Mouse (Mus musculus) adrenal gland (tissue): ENCODE measurements around the gene Clrn2.

Experiments used
- intact Hi-C: fragments of 180-260 bp; cut with DNase I; formaldehyde crosslinking; loops from one replicate; pipeline ENCODE4 v1.15.1; 2025

Clrn2 gene

DNA sequence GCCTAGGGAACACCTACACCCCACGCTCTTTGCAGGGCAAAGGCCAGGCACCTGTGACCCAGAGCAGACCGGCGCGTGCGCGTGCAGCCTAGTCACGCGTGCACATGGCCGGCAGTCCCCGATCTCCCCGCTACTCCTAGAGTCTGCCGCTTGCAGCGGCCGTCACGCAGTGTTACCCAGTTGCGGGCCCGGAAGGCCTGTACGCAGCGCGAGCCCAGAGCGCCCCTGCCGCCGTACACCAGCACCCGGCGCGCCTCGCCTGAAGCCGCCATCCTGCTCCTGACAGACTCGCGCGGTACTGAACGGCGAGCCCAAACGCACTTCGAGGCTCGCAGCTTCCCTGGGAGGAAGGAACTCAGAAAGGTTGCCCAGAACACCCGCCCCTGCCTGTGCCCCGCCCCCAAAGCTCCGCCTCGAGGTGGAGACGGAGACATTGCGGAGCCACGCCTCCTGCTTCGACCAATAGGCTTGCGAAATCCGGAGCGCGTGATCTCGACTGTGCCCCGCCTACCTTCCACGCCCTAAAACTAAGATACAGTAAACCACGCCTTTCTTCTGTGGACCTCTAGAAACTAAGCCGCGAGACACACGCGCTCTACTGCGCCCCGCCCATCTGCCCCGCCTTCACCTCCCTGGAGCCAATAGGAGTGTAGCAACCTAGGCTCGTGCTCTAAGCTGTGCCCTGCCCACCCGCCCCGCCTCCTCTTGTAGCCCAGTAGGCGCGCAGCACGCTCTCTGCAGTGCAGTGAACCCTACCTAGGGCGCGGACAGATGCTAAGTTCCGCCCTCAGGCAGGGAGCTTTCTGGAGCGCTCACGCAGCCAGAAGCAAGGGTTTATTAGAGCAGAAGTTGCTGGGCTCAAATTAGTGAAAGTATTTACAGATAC lies 3.5 kb upstream of the Clrn2 start, which contains the start of gene Qdpr:
Gene Qdpr (minus strand): TSS at position 406 of the 886 bp plus-strand sequence.
- intact Hi-C loops, result loop anchor here (2.0 to 5.0 kb wide), 2 partner anchors 42 to 71 kb away; partner anchors contain the start of genes Lap3 and Med28

DNA sequence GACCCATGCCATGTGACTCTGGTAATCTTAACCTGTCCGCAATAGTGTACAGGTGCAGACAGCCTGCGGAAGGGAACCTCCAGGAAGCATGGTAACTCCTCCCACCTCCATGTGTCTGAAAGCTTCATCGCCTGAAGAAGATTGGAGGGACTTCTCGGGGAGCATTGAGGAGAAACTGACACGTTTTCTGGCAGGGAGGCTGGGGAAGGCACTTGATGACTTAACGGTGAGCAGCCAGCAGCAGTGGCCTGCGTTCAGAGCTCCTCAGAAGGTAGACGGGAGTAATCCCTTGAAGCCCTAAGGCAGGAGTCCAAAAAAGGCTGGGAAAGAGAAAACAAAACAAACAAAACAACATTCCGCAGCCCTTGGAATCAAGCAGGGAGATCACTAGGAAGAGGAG lies 905 bp downstream of the Clrn2 start:
- intact Hi-C loops, result loop anchor here (5.0 kb wide), 1 partner anchor 38 kb away; the partner anchor contains the start of gene Lap3

DNA sequence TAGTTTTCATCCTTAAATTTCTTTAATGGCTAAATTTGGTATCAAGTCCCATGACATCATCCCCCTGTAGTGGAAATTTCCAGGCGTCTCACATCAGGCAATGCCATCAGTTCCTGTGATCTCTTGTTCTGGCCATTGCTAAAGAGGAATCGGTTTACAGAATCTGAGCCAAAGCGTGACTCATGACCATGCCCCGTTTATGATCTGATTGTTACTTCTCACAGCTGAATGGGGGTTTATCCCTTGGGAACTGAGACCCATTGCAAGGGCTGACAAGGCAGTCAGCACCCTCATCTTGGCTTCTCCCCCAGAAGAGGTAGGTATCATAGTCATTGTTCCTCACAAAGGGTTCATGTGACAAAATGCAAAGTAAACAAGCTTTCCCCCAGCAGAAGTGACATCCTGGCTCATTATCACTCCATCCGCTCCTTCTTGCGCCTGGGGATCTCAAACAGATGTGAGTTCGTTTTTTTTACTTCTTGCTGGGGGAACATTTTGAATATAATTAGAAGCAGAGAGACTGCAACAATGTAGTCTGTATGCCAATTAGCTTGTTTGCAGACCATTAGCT lies 19.4 kb downstream of the Clrn2 start:
- intact Hi-C loops, result loop anchor here (5.0 kb wide), 1 partner anchor 874 kb away; no protein-coding TSS in a partner anchor

DNA sequence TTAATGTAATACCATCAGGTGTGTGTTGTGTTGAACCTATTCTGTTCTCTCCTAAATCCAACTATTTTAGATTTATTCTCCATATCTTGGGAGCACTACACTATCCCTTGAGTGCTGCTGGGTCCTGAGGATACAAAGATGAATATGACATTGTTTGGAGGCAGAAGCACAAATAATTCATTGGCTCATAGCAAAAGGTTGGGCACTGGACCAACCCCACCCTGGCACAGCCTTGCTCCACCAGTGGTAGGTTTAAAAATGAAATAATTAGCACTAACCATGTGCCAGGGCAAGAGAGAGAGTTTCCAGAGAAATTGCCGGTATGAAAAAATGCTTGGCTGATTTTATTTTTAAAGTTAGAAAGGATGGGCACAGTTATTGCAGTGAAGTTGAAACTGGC lies 20.0 kb downstream of the Clrn2 start:
- intact Hi-C loops, result loop anchor here (5.0 kb wide), 1 partner anchor 874 kb away; no protein-coding TSS in a partner anchor

DNA sequence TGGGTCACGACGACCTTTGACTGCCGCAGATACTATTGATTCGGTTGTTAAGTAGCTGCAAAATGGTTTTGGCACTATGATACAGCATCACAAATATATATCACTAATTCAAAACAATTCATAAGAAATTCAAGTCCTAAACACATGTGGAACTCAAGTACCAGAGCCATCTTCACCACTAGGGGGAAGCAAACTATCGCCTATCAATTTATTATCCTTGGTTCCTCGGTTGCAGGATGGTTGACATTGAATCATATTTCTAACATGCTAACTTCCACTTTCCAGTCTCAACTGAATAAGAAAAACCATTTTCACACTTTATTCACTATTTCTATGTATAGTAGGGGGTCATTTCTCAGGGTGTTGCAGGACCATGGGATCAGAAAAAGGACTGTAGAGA lies 20.7 kb downstream of the Clrn2 start:
- intact Hi-C loops, result loop anchor here (2.0 to 5.0 kb wide), 3 partner anchors 61 to 873 kb away; partner anchors contain the start of gene Ncapg

DNA sequence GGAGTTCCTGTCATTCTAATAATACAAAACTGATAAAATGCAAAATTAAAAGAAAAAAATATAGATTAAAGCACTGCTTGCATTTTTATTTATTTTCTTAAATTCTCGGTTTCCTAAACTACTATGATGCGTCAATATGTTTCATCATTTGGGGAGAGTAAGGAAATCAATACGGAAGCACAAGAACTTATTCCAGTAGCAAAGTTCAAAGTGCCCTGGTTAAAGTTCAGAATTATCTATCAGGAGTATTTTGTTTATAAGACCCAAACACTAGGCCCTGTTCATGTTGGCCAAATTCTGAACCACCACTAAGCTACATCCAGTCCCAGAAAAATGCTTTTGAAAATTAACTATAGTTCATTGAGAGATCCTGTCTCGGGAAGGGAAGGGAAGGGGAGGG lies 21.2 kb downstream of the Clrn2 start:
- intact Hi-C loops, result loop anchor here (2.0 to 5.0 kb wide), 3 partner anchors 60 to 873 kb away; partner anchors contain the start of gene Ncapg

DNA sequence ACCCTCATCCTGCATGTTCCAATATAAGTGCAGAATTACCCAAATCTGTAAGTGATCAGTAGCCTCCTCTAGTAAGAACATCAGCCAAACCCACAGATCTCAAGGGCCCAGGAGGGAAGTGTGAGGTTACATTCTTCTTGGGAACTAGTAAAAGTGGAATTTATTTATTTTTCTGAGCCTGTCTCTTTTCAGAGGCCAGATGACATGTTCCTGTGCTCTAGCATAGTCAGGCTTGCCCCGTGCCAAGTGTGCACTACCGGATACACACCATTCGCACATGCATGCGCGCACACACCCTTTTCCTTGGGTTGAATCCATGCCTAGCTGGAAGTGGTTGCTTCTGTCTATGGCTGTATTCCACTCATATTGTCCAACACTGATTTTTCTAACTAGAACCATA lies 22.2 kb downstream of the Clrn2 start:
- intact Hi-C loops, result loop anchor here (2.0 kb wide), 2 partner anchors 59 to 193 kb away; partner anchors contain the start of gene Ncapg

DNA sequence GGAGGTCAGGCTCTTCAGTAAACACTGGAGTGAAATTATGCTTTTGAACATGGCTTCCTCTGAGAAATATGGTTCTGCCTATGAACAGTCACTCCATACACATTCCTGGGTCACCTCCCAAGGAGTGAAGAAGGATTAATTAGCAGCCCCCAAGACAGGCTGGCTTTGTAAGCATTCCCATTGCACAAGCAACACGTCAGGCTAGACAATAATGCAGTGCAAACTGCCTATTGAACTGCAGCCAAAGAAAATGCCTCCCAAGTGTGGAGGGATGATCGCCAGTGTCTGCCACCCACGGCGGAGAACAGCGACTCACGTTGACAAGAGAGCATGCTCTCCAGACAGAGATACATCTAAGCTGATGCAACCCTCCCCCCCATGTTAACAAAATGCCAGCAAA lies 22.7 kb downstream of the Clrn2 start:
- intact Hi-C loops, result no loop called here

DNA sequence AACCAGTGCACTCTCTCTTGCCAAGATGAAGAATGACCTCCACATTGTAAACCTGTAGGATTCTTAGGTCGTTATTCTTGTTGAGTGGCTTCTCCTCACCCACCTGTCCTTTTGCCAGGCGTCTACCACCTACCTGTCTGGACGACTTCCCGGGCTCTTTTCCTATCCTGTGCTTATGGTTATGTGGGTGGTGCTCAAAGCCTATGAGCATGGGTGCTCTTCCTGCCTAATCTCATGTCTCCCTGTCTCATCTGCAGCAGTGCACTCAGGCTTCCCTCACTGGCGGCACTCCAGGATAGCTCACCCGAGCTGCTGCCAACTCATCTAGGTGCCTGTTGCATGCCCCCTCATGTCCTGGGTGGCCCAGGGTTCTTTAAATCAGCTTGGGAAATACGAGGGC lies 24.1 kb downstream of the Clrn2 start:
- intact Hi-C loops, result no loop called here

DNA sequence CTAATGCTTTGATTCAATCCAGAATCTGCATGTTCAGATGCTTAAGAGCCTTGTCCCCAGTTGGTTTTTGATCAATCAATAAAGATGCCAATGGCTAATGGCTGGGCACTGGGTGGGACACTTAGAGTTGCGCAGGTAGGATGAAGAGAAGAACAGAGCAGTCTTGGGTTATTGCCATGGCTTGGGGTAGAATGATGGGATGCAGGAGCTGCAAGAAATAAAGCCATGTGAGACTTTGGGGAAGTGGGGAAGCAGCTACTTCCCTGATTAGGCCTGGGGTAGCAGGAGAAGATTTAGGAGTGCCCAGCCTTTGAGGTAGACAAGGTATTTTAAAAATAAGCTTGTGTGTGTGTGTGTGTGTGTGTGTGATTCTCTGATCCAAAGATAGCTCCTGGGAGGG lies 26.5 kb downstream of the Clrn2 start:
- intact Hi-C loops, result no loop called here

DNA sequence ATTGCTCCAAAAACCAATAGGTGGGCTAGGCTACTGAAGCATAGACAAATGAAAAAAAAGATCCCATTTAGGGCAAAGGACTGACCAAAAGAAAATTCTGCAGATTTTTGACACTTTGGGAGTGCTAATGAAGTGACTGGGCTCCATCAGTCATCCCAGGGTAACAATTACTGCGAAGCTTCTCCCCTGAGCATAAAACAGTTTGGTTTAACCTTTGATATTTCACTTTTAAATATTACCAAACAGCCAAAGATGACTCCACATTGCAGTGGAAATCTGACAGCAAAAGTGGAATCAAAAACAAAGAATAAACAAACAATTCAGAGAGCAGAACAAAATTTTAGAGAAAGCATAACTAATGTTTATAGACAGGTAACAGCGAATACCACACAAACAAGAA lies 27.6 kb downstream of the Clrn2 start:
- intact Hi-C loops, result no loop called here

DNA sequence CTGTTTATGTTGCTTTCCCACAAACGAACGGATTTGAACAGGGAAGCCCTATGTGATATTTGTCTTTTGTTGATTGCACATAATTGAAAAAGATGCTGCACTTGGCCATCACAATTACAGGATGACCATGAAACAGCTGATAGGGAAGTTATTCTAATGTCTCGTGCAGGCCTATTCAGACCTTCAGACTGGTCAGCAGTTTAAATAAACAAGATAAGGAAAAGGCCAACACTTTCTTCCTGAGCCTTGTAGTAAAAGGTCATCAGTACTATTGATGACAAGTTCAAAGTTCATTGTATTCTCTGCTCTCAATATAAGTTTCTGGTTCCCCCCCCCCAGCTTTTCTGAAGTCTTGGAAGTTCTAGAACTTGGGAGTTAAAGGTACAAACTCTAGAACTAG lies 29.1 kb downstream of the Clrn2 start:
- intact Hi-C loops, result no loop called here

DNA sequence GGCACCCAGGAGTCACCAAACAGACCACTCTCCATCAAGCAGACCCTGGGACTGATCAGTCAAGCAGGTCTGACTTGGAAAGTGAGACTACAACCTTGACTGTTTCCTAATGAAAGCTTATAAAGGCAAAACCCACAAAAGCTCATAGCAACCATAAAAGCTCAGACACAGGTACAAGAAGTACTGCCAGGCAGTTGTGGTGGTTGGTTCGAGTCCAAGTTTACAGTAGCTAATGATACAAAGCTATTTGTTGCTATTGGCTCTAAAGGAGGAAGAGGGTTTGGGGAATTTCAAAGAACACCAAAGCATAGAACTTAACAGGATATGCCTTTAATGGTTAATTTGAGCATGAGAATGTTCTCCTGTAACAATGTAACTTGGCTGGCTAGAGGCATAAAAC lies 30.1 kb downstream of the Clrn2 start:
- intact Hi-C loops, result no loop called here

DNA sequence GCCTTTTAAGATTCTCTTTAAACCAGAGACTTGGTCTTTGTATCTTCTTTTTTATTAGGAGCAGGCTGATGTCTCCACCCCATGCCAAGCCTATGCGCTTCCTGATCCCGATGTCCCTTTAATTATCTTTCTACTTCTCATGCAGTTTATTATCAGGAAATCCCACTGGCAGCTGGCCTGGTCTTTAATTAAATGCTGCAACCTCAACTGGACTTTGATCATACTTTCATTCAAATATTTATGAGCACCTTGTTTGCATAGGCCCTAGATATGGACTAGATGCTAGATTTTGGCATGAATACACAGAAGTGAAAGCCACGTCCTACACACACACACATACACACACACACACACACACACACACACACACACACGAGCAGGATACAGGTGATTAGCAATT lies 38.2 kb downstream of the Clrn2 start:
- intact Hi-C loops, result loop anchor here (5.0 kb wide), 2 partner anchors 36 to 39 kb away; partner anchors contain the start of genes Clrn2 and Qdpr

DNA sequence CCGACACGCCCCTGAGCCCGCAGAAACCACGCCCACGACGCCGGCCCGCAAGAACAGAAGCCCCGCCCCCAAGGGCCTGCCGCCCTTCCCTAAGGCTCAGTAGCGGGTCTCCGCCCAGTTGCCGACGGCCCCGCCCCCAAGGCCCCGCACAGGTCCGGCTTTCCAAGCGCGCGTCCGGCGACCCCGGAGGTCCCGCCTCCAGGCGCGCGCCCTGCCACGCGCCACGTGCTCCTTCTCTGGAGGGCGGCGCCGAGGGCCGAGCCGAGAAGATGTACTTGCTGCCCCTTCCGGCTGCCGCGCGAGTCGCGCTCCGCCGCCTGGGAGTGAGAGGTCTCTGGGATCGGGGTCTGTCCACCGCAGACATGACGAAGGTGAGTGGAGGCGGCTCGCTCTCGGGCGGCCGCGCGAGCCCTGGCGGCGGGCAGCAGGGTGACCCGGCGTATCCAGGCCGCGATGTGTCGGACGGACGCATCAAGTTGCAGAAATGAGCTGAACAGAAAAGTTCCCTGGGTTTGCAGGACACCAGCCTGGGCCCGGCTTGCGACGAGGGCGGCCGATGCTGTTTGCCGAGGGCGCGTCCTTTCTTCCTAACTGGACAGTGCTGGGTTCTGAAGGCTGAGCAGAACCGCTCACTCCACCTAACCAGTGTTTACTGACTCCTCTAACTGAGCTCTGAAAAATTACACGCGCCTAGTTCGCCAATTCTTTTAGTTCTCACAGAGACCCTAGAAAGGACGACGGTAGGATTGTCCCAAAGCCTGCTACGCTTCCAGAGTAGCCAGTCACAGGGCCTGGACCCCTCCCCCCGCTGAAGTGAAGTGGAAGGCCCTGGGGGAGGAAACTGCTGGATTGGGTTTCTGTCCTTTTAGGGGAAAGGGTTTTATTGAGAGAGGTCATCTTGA lies 39.9 kb downstream of the Clrn2 start, which contains the start of gene Lap3:
Gene Lap3 (plus strand): TSS at position 184 of the 902 bp plus-strand sequence.
- intact Hi-C loops, result loop anchor here (5.0 kb wide), 2 partner anchors 34 to 41 kb away; partner anchors contain the start of genes Clrn2 and Qdpr

DNA sequence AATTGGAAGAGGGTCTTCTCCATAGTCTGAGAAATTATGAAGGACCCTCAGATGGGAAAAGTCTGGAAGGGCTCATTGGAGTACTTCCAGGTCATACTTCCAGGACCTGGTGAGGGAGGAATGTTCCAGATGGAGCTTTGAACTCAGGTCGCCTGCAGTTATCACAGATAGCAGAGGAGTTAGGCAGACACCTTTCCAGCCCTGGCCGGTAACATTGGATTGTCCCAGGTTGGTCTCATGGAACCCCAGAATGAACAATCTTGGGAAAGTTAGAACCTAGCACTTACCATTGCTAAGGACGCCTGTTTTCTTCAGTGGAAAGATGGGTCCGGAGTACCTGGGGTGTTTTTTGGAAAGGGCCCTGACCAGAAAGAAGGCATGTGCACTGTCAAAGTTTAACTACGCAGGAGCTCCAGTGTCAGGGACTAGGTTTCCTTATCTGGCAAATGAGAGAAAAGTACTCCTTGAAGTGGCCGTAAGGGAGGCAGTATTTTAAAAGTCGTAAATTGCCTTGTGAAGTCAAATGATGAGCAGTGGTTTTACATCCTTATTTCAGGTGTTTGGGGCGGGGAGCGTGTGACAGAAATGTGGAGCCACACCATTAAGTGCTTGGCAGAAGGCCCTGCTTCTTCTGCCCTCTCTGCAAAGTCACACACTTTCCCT lies 40.7 kb downstream of the Clrn2 start:
- intact Hi-C loops, result loop anchor here (5.0 kb wide), 2 partner anchors 33 to 42 kb away; partner anchors contain the start of genes Clrn2 and Qdpr

DNA sequence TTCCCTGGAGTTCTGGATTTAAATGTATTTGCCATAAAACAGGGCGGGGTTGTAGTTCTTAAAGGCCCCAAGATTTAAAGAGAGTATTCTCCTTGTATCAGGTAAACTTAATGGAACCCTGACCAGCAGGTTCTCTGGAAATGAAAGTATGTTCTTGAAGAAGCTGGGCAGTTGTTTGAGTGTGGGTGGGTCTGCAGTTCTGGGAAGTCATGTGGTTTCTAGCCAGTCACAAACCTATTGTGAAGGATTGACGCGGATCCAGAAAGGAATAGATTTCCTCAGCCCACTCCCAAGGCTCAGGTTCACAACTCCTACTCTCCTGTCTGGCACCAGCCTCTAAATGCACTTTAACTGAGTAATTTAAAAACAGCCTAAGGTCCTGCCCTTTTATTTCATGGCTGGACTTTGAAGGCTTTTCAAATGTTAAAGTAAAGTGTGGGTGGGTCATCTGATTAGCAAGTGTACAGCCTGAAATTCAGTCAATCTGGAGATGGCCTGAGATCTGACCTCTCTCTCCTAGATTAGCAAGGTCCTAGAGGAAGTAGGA lies 42.0 kb downstream of the Clrn2 start:
- intact Hi-C loops, result no loop called here

DNA sequence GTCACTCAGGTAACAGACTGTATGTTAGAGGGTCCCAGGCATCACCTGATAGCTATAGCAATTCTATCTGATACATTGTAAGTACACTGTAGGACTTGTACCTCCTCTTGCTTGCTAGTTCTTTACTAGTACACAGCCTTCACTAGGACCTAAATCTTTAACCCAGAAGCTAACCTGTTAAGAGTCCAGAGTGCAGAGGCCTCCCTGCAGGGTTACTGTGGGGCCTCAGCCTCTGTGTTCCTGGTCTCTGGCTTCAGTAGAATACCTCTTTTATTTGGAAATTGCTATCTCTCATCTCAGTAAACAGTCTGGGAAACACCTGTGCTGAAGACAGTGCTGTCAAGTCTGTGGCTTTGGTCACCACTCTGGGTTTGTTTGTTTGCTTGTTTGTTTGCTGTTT lies 42.5 kb downstream of the Clrn2 start:
- intact Hi-C loops, result no loop called here

DNA sequence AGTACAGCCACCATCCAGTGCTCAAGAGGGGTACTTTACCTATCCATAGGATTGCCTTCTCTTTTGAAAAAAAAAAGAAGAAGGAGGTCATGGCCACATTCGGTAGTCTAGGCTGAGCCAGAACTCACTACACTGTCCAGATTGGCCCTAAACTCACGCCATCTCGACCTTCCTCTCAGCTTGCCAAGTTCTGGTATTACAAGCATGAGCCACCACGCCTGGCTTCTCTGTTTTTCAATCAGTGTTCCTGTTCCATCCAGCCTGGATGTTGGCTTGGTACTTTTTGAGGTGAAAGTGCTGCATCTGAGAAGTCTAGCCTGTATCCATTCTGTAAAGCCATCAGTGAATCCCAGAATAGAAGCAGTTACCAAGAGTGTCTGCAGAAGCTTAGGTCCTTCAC lies 42.9 kb downstream of the Clrn2 start:
- intact Hi-C loops, result no loop called here

DNA sequence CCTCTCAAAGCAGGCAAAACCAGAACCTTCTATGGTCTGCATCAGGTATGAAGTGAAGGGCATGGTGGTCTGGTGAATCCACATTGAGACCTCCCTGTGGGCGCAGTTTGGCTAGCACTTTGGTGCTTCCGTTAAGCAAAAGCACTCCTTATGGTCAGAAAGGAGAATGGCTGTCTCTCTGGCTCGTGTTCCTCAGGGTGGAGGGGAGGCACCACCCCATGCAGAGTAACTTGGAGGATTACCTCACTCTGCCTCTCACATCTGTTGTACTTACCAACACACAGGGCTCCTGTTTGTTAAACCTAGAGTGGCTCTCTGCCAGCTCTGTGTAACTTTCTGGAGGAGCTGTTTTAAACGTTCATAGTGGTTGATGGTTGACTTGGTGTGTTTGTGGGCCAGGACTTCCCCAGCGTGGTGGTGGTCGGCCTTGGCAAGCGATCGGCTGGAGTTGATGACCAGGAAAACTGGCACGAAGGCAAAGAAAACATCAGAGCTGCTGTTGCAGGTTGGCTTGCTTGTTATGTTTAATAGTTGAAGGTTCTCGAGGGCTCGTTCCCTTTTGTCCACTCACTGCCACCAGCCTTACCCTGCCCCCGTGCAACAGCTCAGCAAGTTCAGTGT lies 43.5 kb downstream of the Clrn2 start:
- intact Hi-C loops, result no loop called here
